ENCODE assay signal across 7 mouse cellular contexts in genomic region chr19:53852699-53853451, GRCm38 (mm10). TPM values are rescaled to one million over a fixed set of nuclear protein-coding genes. Genes with fewer than 3 reads are reported as not detected.
DNase-seq lines count a peak whose midpoint lies in the region; ATAC-seq and TF ChIP-seq lines count a peak whose summit lies in the region.

No protein-coding gene starts in this region.

- no peak for TF ChIP-seq CTCF in lung, postnatal 0 days (IDR thresholded peaks at IDR 0.05)

- TF ChIP-seq EP300 in lung, postnatal 0 days (IDR thresholded peaks at IDR 0.05) = no peak

- H3K27ac ChIP-seq in lung, postnatal 0 days (ENCODE audit: low read length) = no peak overlapping the region

- DNase-seq in adrenal gland, postnatal 14 days = peak; percentile 61
- peak; percentile 94 to 96 for DNase-seq in cerebellum, postnatal 14 days
- peak; percentile 58 to 69 for DNase-seq in frontal cortex, postnatal 10 days (ENCODE audit: low spot score in 2 of 2)
- peak; percentile 66 to 79 for DNase-seq in kidney, postnatal 4 days
- peak; percentile 58 for DNase-seq in lung, postnatal 0 days (ENCODE audit: low spot score)
- peak; percentile 68 for DNase-seq in right cerebral cortex, adult 18-20 months
- no peak for DNase-seq in spleen, postnatal 4 days (ENCODE audit: low spot score in 2 of 2)

- no peak overlapping the region for H3K9ac ChIP-seq in lung, postnatal 0 days (replicated peaks; ENCODE audit: low read depth)

- no peak overlapping the region for H3K4me3 ChIP-seq in lung, postnatal 0 days (ENCODE audit: low read depth, low read length)

- no peaks in the 10 kb centered on the region for H3K9me3 ChIP-seq in lung, postnatal 0 days (ENCODE audit: low read length)

- H3K36me3 ChIP-seq in lung, postnatal 0 days (ENCODE audit: insufficient read depth, low read length) = no peaks in the 10 kb centered on the region

- no peaks in the 10 kb centered on the region for H3K27me3 ChIP-seq in lung, postnatal 0 days (replicated peaks; ENCODE audit: insufficient read depth, low read length)

- peaks cover 5% of the 10 kb centered on the region; the same call in 1 of the 2 replicates for H3K4me1 ChIP-seq in lung, postnatal 0 days (ENCODE audit: insufficient read depth, low read depth, low read length)

- 35% methylated on average over 15 of the region's 15 CpGs for WGBS in lung, postnatal 0 days

- peak; percentile 8; the same call in 1 of the 2 replicates for ATAC-seq in lung, postnatal 0 days

- no peak overlapping the region for H3K4me2 ChIP-seq in lung, postnatal 0 days (replicated peaks; ENCODE audit: low read depth, low read length)

RNA-seq across cellular contexts. Expression of gene Pdcd4, which starts 39.2 kb away (rescaled TPM):
- 109 and 110 TPM in 2 replicates for total RNA-seq in adrenal gland, postnatal 14 days (2021)
- polyA plus RNA-seq in lung, postnatal 0 days (2015; fragmentation: Nextera tagmentation; extraction: Ambion mirVana) = 64.6 and 68.9 TPM in 2 replicates

Comparison
In these comparisons a context has a peak if more than half of its experiments do, and no peak if none do; other contexts are left out.
1. DNase-seq: peak in adrenal gland, postnatal 14 days (single experiment), cerebellum, postnatal 14 days (2 of 2), frontal cortex, postnatal 10 days (2 of 2), kidney, postnatal 4 days (2 of 2), lung, postnatal 0 days (single experiment) and right cerebral cortex, adult 18-20 months (single experiment); none in spleen, postnatal 4 days (0 of 2).